Mouse (Mus musculus) lung, postnatal 14 days (tissue): ENCODE results near the gene Ascc3.

ENCODE experiments used
- DNase-seq: peaks from one replicate; pipeline ENCODE4 v3.0.0; 2021

Ascc3 gene

DNA sequence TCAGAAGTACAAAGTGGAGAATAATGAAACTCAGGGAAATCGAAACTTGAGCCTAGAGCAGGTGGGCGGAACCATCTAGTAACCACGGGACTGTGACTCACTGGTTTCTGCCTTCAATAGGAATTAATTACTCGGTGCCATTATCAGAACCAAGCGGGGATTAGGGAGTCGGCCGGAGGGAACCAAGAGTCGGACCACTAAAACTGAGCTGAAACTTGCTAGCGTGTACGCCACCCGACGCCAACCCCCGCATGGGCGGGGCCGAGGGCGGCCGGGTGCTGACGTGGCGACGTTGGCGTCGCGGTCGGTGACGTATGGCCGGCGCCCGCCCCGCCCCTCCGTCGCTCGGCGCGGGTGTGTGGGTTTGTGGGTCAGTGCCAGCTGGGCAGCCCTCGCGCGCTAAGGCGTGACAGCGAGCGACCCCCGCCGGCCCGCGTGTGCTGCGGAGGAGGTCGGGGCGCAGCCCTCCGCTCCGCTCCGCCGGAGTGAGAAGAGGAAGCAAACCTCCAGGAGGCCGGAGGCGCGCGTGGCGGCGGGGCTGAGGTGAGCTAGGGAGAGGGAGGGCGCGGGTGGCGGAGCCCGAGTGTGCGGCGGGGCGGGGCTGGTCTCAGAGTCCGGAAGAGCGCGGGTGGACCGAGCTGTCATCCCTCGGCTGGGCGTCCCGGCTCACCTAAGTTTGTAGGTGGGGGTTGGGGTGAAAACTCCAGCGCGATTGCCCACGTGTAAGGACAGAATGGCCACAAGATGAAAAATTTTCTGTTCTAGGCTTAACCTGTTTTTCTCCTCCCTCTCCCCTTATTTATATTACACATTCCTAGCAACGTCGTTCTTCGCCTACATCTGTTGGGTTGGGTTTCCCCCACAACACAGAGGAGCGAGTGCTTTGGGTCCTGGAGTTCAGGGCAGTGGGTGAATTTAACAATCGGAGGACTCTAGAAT is at the start of gene Ascc3:
Ascc3 (plus strand) TSS at position 315 of the 939 bp plus-strand sequence.
- peak; percentile 91 for DNase-seq

DNA sequence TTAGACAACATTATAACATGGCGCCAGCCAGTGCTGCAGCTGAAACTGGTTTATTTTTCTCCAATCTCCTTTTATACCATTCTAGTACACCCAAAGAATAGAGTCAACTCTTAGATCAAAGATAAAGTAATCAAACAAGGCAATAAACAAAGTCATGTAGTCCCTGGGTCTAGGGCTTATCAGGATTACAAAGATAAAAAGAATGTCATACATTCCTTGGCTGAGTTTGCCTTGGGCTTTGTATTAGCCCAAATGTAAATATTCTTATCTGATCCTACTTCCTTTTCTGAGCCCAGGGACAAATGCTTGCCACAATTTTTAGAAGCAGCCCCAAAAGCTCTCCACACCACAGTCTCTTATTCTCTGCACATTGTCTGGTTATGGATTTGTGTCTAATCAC is 7.7 kb upstream of the Ascc3 start:
- no peak for DNase-seq

DNA sequence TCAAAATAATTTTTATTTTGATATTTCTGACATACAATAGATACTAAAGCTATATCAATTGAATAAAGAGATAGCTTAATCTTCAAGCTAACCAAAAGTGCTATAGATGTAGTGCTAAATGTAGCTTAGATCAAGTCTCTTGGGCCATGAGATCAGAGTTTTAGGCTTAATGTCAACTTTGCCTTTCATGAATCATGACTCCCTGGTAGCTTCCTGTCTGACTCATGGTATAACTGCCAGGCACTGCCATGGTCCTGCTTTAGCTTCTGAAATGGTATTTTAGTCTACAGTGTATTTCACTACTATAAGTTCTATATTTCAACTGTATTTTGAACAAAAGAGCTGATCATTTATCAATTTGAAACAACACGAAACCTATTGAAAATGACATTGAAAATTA is 5.9 kb upstream of the Ascc3 start:
- DNase-seq: no peak

DNA sequence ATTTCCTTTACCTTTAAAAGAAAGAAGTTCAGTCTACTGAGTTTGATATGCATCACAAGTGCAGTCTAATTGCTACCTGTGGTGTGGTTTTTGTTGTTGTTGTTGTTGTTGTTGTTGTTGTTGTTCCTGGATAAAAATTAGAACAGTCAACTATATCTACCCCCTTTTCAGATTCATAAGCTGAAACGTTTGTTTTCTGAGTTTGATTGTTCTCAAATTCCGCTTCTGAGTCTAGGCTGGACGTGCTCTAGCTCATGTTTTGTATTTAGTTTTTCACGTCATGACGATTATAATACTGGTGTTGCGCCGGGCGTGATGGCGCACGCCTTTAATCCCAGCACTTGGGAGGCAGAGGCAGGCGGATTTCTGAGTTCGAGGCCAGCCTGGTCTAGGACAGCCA is 902 bp downstream of the Ascc3 start:
- no peak for DNase-seq

DNA sequence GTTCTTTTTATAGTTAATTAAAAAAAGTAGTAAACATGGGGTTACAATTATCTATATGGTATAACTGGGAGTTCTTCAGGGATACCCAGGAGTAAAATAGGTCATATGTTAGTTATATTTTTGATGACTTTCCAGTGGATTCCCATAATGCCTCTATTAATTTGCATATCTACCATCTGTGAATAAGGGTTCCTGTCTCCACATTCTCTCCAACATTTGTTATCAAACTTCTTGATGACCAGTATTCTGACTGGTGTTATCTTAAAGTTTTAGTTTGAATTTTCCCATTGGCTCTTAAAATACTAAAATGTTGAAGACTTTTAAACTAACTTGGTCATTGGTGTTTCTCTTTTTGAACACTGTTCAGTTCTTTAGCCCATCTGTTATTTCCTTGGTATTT is 2.9 kb downstream of the Ascc3 start:
- no peak for DNase-seq

GRCm38 (mm10) chr10:50604919-50605318 is 12.4 kb downstream of the Ascc3 start:
- no peak for DNase-seq

DNA sequence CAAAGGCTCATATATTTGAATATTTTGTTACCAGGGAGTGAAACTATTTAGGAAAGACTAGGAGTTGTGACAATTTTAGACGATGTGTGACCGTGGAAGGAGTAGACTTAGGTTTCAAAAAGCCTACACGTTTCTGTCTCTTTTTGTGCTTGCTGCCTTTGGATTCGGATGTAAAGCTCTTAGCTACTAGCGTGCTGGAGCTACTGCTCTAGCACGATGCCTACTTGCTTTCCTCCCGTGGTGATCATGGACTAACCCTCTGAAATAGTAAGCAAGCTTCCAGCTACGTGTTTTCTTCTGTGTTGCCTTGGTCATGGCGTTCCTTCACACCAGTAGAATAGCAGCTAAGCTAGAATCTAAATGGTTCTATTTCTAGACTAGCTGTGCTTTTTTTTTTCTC is 21.4 kb downstream of the Ascc3 start:
- DNase-seq: no peak

DNA sequence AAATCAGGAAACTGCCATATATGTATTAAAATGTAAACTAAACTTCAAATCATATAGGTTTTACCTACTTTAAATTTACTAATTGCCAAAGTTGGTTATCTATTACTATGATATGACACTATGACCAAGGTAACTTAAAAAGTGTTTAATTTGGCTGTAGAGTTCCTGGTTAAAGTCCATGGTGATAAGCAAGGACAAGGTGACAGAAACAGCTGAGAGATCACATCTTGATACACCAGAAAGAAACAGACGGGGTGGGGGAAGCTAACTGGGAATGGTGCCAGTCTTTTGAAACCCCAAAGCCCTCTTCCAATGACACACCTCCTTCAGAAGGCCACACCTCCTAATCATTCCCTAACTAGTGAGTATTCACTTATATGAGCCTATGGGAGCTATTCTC is 33.4 kb downstream of the Ascc3 start:
- DNase-seq: no peak

DNA sequence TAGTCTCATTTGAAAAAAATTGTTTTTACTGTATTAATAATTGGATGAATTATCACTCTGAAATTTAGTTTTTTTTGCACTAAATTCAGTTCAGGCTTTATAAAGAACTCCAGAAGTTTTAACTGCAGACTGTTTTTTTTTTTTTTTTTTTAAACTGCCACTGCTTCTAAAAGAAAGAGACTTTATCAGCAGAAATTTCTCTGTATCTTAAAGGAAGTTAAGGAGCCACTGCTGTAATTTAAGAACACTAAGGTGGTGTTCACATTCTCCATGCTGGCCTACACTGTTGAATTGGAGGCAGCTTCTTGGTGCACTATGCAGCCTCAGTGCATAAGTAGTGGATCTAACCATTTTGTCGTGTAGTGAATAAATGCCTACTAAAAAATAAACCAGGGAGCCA is 47.1 kb downstream of the Ascc3 start:
- DNase-seq: no peak

- DNase-seq: no peak
Observed at GRCm38 (mm10) chr10:50650612-50651011, 58.1 kb downstream of the Ascc3 start.

DNA sequence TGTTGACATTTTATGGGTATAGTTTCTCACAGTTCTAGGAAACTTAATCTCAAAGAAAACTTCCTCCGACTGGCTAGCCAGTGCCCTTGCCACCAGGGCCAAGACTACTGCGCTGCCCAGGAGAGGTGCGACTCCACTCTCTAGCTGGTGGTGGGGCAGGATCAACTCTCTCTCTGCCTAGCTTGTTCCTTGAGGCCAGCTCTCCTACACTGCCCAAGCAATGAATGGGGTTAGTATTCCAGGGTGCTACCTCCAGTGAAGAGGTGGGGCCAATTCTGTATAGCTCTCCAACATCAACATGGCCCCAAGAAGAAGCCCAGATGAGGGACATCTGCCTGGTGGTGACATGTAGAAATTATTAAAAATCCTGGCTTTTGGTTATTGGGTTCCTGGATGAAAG is 61.1 kb downstream of the Ascc3 start:
- DNase-seq: no peak

- DNase-seq: peak; percentile 4
Observed at GRCm38 (mm10) chr10:50657352-50657751, 64.9 kb downstream of the Ascc3 start.

- no peak for DNase-seq
Observed at GRCm38 (mm10) chr10:50671517-50671916, 79.0 kb downstream of the Ascc3 start.

DNA sequence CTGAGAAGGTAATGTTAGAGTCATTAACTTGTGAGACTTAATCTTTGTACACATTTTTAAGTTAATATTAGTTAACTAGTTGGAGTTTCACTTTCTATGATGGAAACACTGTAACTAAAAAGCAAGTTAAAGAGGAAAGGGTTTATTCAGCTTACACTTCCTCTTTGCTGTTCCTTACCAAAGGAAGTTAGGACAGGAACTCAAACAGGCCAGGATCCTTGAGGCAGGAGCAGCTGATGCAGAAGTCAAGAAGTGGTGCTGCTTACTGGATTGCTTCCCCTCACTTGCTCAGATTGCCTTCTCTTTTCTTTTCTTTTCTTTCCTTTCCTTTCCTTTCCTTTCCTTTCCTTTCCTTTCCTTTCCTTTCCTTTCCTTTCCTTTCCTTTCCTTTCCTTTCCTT is 97.9 kb downstream of the Ascc3 start:
- DNase-seq: no peak

- no peak for DNase-seq
Observed at GRCm38 (mm10) chr10:50698836-50699433, 106.5 kb downstream of the Ascc3 start.

DNA sequence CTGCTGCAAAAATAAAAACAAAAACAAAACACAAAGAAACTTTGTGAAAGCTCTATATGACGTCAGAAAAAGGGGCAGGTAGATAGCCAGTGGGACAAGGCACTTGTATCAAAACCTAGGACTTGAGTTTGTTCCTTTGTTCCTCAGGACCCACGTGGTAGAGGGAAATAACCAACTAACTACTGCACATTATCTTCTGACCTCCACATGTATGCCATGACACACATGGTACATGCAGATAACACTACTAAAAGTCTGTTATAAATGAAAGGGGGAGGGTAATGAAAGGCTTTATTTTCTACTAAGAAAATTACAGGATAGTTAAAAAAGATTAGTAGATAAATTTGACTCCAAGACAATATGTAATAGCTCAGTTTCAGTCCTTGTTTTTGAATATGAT is 109.3 kb downstream of the Ascc3 start:
- DNase-seq: no peak

DNA sequence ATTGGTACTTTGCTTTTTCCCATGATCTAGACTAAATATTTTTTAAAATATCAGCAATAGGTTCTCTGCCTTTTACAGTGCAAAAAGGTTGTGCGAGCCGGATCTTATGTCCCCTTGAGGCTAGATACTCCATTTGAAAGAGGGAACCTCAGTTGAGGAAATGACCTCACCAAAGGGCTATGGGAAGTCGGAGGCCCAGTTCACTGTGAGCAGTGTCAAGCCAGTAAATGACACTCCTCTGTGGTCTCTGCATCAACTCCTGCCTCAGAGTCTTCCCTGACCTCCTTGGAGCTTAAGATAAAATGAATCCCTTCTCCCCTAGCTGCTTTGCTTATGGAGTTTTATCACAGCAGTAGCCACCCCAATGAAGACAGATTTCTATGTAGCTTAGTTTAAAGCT is 109.9 kb downstream of the Ascc3 start:
- no peak for DNase-seq

DNA sequence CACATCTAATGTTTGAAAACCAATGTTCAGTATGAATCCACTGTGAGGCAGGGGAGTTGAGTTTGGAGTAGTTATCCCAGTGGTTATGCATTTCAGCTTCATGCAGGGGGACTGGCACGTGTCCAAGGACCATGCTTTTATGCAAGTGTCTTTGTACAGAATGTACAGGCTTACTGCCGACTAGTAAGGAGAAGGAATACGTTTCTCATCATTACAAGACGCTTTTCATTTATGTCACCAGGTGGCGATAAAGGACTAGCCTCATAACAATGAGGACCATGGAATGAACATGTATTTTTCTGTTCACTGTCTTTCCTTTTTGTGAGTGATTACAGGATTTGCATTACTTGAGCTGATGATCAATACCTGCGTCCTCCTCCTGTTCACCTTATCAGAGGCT is 111.7 kb downstream of the Ascc3 start:
- DNase-seq: peak; percentile 42

GRCm38 (mm10) chr10:50704898-50705297 is 112.4 kb downstream of the Ascc3 start:
- DNase-seq: no peak

GRCm38 (mm10) chr10:50711286-50711685 is 118.8 kb downstream of the Ascc3 start:
- no peak for DNase-seq

DNA sequence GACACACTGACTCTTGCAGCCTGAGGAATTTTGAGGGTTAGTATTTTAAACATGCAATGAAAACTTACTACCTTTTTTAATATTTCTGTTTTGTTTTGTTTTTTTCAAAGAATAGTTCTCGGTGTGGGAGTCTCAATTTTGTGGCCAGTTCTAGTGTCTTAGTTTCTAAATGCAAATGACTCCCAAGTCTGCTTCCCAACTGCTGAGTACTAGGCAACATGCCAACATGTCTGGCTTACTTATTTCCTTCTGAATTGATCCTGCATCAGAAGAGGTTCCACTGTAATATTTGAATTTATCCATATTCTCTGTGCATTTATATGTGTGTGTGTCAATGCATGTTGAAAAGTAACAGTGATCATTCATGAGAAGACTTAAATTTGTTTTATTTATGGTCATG is 119.3 kb downstream of the Ascc3 start:
- no peak for DNase-seq

DNA sequence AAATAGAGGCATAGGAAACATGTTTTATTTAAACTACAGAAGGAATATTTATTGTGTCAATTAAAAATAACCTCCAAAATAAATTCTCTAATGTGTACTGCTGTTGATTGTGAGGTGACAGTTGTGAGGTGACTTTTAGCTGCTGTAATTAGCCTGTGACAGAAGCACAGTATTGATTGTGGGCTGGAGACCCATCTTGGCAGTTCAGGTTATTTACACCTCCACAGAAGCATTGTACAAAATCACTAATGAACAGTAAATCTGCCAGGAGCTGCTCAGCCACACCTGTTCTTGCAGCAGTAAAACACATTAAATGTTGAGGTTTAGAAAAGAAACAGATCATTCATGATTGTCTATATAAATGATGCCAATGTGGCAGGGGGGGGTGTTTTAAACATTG is 141.0 kb downstream of the Ascc3 start:
- DNase-seq: no peak

DNA sequence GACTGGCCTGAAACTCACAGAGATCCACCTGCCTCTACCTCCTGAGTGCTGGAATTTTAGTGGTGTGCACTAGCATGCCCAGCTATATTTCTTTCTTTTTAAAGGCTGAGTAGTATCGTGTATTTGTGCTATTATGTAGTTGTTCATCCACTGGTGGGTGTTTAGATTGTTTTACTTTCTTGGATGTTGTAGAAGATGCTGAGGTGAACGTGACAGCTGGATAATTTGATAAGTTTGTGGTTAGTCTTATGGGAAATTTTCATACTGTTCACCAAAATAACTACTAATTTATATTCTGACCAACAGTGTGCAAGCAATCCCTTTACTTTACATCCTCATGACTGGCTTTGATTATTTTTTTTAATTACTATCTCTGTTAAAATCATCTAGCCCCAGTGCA is 169.6 kb downstream of the Ascc3 start:
- no peak for DNase-seq

GRCm38 (mm10) chr10:50762984-50763383 is 170.5 kb downstream of the Ascc3 start:
- no peak for DNase-seq
